Mouse (Mus musculus) lung, adult 2 months (tissue): ENCODE results near the gene Stc2.

ENCODE experiments used
- CTCF ChIP-seq: fragments of 200-500 bp; IDR thresholded peaks from 2 replicates; pipeline ENCODE4 v1.5.1; 2011; ENCODE audit warnings: mild to moderate bottlenecking, low read length, control low read depth; ENCODE audit not compliant: insufficient read depth
- POLR2A ChIP-seq: fragments of 200-500 bp; IDR thresholded peaks from 2 replicates; pipeline ENCODE4 v1.6.1; 2011; ENCODE audit warnings: low read depth, mild to moderate bottlenecking, control low read depth, low read length, borderline replicate concordance; ENCODE audit errors: extremely low read depth

DNA sequence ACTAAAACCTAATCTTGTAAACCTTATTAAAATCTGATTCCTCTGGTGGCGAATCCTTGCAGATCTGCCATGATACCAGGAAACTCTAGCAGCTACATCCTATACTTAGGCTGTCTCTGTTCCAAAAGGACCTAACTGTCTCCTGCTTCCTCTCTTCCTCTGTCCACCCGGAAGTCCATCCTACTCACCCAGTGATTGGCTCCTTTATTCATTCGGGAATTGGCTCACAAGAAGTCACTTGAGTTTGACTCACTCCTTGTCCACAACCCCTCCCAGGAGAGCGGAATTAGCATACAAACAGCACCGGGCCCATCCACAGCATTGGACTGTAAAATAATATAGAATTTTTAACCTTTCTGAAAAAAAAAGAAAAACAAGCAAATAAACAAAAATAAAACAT, 47.2 kb upstream of the Stc2 start:
- TF ChIP-seq CTCF = no peak
- TF ChIP-seq POLR2A = no peak
